Mouse (Mus musculus) liver, embryonic 14.5 days (tissue): ENCODE data around the gene Rbms3. TPM values are rescaled to one million over a fixed set of nuclear protein-coding genes. Genes with fewer than 3 reads are reported as not detected.

Experiments
- ATAC-seq: fragments of 200-750 bp; cut with Nextera tagmentation; 2 replicates; pipeline ENCODE4 v1.8.0; 2017; ENCODE audit warnings: moderate number of reproducible peaks, mild to moderate bottlenecking, moderate library complexity; ENCODE audit not compliant: insufficient read depth
- DNase-seq, 3 experiments: peaks; one replicate each; pipeline ENCODE4 v3.0.0-alpha.2; 2012 to 2013; ENCODE audit warnings: low read depth in 3 of 3, low spot score in 3 of 3
- H3K27ac ChIP-seq: fragments of 300-500 bp; sonication (generic); 2 replicates; pipeline ENCODE4 v1.5.1; 2014; ENCODE audit warnings: moderate library complexity, mild to moderate bottlenecking, control low read depth, inconsistent platforms
- H3K27me3 ChIP-seq: fragments of 300-500 bp; sonication (generic); 2 replicates; pipeline ENCODE4 v1.6.1; 2014; ENCODE audit warnings: mild to moderate bottlenecking, low read length, moderate library complexity; ENCODE audit not compliant: control insufficient read depth, insufficient read depth
- H3K36me3 ChIP-seq: fragments of 300-500 bp; sonication (generic); replicated peaks from 2 replicates; pipeline ENCODE4 v1.6.1; 2014; ENCODE audit warnings: low read depth; ENCODE audit not compliant: control insufficient read depth, insufficient read depth
- H3K4me1 ChIP-seq, 2 experiments: fragments of 200-500 bp in 1 of 2; fragments of 300-500 bp in 1 of 2; sonication (generic) in 1 of 2; replicated peaks; 2 replicates each; pipeline ENCODE4 v1.6.1; 2012 to 2014; ENCODE audit warnings: antibody characterized with exemption in 1 of 2, inconsistent platforms in 1 of 2, low read length in 1 of 2; ENCODE audit not compliant: control insufficient read depth in 2 of 2, insufficient read depth in 2 of 2
- H3K4me2 ChIP-seq: fragments of 300-500 bp; sonication (generic); 2 replicates; pipeline ENCODE4 v1.6.1; 2014; ENCODE audit warnings: low read depth, mild to moderate bottlenecking, control low read depth, moderate library complexity
- H3K4me3 ChIP-seq, 2 experiments: fragments of 200-500 bp in 1 of 2; fragments of 300-500 bp in 1 of 2; sonication (generic) in 1 of 2; 2 replicates each; pipeline ENCODE4 v1.5.1; 2012 to 2014; ENCODE audit warnings: low read depth in 2 of 2, low read length in 2 of 2, mild to moderate bottlenecking in 2 of 2, control low read depth in 1 of 2, inconsistent platforms in 1 of 2, moderate library complexity in 1 of 2; ENCODE audit not compliant: insufficient read depth in 1 of 2
- H3K9ac ChIP-seq: fragments of 300-500 bp; sonication (generic); replicated peaks from 2 replicates; pipeline ENCODE4 v1.6.1; 2014; ENCODE audit warnings: mild to moderate bottlenecking, control low read depth, moderate library complexity
- H3K9me3 ChIP-seq: fragments of 300-500 bp; sonication (generic); 2 replicates; pipeline ENCODE4 v1.6.1; 2016; ENCODE audit warnings: low read length, mixed read lengths; ENCODE audit not compliant: control insufficient read depth
- CTCF ChIP-seq: IDR thresholded peaks from 2 replicates; pipeline ENCODE4 v1.5.1; 2016; ENCODE audit warnings: antibody characterized with exemption, low read depth, control low read depth
- EP300 ChIP-seq: IDR thresholded peaks from 2 replicates; pipeline ENCODE4 v1.6.1; 2016; ENCODE audit warnings: antibody characterized with exemption, low read depth
- WGBS: fragments of 180-500 bp; shearing (Covaris S2); extraction: QIAGEN DNeasy Blood & Tissue Kit; methylation state at CpG from one replicate; pipeline ENCODE4 v1.1.7; 2014; ENCODE audit not compliant: insufficient replicate concordance; 5-methylcytosine and 5-hydroxymethylcytosine counted together
- polyA plus RNA-seq, 2 experiments: library from polyadenylated mRNA; depleted of rRNA in 1 of 2; stranded (reverse) in 1 of 2; unstranded in 1 of 2; fragments of >200 nt; fragmentation: Nextera tagmentation in 1 of 2; extraction: Ambion mirVana in 1 of 2; gene quantifications; 2 replicates each; pipeline versions ENCODE4 v1.2.1 to v1.2.3; 2012 to 2014

Gene Rbms3
- polyA plus RNA-seq, 2 experiments: 0.88 to 2.4 TPM

DNA sequence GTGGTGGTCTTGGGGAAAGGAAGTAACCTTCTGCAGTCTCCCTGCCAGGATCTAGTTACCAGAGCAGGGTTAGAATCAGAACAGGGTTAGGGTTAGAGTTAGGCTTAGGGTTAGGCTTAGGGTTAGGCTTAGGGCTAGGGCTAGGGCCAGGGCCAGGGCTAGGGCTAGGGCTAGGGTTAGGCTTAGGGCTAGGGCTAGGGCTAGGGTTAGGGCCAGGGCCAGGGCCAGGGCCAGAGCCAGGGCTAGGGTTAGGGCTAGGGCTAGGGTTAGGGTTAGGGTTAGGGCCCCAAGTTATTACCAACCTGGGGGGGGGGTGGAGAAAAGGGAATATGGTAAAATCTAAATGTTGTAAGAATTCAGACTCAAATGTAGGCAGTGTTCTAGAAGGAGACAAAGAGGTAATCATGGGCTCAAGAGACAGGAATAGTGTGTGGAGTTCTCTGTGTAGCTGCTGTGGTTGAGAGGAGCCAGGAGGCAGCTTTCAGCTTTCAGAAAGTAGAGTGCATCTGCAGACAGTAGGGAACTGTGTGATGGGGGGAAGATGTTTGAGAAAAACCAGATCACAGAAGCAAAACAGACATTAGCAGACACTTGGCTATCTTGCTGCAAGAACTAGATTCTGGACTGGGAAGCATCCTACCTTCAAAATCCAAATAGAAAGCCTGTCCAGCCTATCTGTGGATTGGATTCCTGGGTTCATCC lies 588.3 kb downstream of the Rbms3 start:
- TF ChIP-seq EP300: no peak
- TF ChIP-seq CTCF: no peak
- no peaks in the 10 kb centered on the region for H3K4me1 ChIP-seq
- no peak overlapping the region for H3K4me3 ChIP-seq
- H3K9me3 ChIP-seq: no peaks in the 10 kb centered on the region
- H3K36me3 ChIP-seq: no peaks in the 10 kb centered on the region
- H3K27ac ChIP-seq: no peak overlapping the region
- DNase-seq: no peak
- H3K27me3 ChIP-seq: no peaks in the 10 kb centered on the region
- no peak overlapping the region for H3K9ac ChIP-seq
- no peak overlapping the region for H3K4me2 ChIP-seq
- no peak for ATAC-seq

DNA sequence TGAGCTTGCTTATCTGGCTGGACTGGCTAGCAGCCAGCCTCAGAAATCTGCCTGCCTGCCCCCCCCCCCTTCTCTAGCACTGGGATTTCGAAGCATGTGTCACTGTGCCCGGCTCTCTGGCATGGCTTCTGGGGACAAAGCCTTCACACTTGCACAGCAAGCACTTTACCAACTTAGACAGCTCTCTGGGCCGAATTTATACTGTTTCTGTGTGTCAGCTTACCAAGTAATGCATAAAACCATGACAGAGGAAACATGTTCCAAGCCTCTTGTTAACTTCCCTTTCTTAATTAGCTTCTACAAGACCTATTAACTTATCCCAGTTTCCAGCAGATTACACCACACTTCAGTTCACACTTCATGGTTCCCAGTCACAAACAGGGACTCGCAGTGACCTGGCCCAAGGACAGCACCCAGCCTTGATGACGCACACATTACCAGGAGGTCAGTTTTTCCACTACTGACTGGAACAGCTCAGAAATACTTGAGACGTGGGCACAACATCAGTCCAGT lies 589.7 kb downstream of the Rbms3 start:
- no peaks in the 10 kb centered on the region for H3K9me3 ChIP-seq
- no peak overlapping the region for H3K27ac ChIP-seq
- no peaks in the 10 kb centered on the region for H3K27me3 ChIP-seq
- H3K4me2 ChIP-seq: no peak overlapping the region
- no peak overlapping the region for H3K9ac ChIP-seq
- ATAC-seq (no peak), DNase-seq (no peak)
- no peaks in the 10 kb centered on the region for H3K36me3 ChIP-seq
- no peak overlapping the region for H3K4me3 ChIP-seq
- H3K4me1 ChIP-seq: no peaks in the 10 kb centered on the region
- TF ChIP-seq EP300 (no peak), CTCF (no peak)
- 50% methylated on average over 6 of the region's 6 CpGs for WGBS

DNA sequence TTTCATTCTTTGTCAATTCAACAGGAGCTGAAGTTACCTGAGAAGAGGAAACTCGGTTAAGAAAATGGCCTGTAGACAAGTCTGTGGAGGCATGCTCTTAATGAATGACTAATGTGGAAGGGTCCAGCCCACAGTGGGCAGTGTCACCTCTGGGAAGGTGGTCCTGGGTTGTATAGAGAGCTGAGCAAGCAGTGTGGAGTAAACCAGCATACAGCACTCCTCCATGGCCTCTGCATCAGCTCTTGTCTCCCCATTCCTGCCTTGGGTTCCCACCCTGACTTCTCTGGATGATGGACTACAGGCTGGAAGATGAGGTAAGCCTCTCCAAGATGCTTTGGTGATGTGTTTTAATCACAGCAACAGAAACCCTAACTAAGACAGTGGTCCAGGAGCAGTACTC lies 597.0 kb downstream of the Rbms3 start:
- no peak overlapping the region for H3K4me2 ChIP-seq
- ATAC-seq (no peak), DNase-seq (no peak)
- no peaks in the 10 kb centered on the region for H3K9me3 ChIP-seq
- H3K36me3 ChIP-seq: no peaks in the 10 kb centered on the region
- H3K4me3 ChIP-seq: no peak overlapping the region
- H3K27ac ChIP-seq: no peak overlapping the region
- 51% methylated on average over 1 of the region's 1 CpGs for WGBS
- no peaks in the 10 kb centered on the region; a peak in 1 of 4 replicates for H3K4me1 ChIP-seq
- TF ChIP-seq EP300 (no peak), CTCF (no peak)
- no peaks in the 10 kb centered on the region for H3K27me3 ChIP-seq
- H3K9ac ChIP-seq: no peak overlapping the region

DNA sequence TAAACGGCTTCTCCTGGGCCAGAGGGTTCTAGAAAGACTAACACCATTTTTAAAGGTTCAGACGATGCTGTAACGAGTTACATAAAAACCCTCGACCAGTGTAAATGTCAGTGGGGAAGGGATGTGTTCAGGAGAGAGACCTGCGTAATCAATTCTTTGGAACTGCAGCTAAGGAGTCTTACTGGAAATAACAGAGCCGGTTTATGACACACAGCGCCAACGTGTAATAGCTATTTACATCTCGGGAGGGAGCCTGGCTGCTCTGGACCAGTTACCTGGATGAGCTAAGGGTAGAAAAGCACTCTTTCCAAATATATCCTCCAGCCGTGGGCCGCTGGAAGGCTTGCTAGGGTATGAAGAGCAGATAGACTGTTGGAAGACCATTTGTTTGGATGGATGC lies 598.5 kb downstream of the Rbms3 start:
- H3K27me3 ChIP-seq: no peaks in the 10 kb centered on the region
- no peak overlapping the region for H3K27ac ChIP-seq
- no peak overlapping the region for H3K4me2 ChIP-seq
- no peaks in the 10 kb centered on the region for H3K9me3 ChIP-seq
- H3K9ac ChIP-seq: no peak overlapping the region
- TF ChIP-seq EP300 (no peak), CTCF (no peak)
- H3K4me1 ChIP-seq: no peaks in the 10 kb centered on the region; a peak in 1 of 4 replicates
- no peak overlapping the region for H3K4me3 ChIP-seq
- WGBS: 47% methylated on average over 11 of the region's 11 CpGs
- H3K36me3 ChIP-seq: no peaks in the 10 kb centered on the region
- DNase-seq: no peak
- no peak for ATAC-seq

GRCm38 (mm10) chr9:117030837-117031236 lies 598.9 kb downstream of the Rbms3 start:
- WGBS: 8% methylated on average over 6 of the region's 6 CpGs
- H3K4me1 ChIP-seq: no peaks in the 10 kb centered on the region; a peak in 1 of 4 replicates
- H3K36me3 ChIP-seq: no peaks in the 10 kb centered on the region
- no peak for ATAC-seq
- DNase-seq: peak in 1 of 3 experiments; percentile 9
- H3K27me3 ChIP-seq: no peaks in the 10 kb centered on the region
- H3K4me2 ChIP-seq: no peak overlapping the region
- H3K9me3 ChIP-seq: no peaks in the 10 kb centered on the region
- no peak overlapping the region for H3K4me3 ChIP-seq
- no peak for TF ChIP-seq EP300
- no peak for TF ChIP-seq CTCF
- no peak overlapping the region for H3K27ac ChIP-seq
- H3K9ac ChIP-seq: no peak overlapping the region
